Mouse (Mus musculus): ENCODE measurements around the gene Jak3.

DNA sequence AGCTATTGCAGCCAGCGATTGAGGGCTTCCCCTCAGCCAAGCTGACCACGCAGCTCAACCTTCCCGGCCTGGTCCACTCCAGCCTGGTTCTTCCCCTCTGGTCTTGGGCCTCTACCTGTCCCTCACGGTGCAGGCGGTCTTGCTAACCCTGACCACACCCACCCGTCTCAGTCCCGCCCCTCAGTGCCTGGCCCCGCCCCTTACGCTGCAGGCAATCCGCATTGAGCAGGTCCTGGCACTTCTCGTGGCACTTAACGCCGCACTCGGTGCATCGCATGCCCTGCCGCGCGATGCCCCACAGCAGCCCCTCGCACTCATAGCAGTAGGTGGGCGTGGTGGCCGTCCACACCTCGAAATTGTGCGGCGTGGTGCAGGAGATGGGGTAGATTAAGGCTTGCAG, 21.5 kb upstream of the Jak3 start:
- TF ChIP-seq EP300 (IDR thresholded peaks at IDR 0.05; ENCODE audit: low read depth) (no peak), CTCF (IDR thresholded peaks at IDR 0.05; ENCODE audit: low read depth) (no peak)
